Mouse (Mus musculus) hematopoietic multipotent progenitor cell, adult 10-12 weeks (in vitro differentiated cells): Measurements from ENCODE around the gene Olfr96. TPM values are rescaled to one million over a fixed set of nuclear protein-coding genes. Genes with fewer than 3 reads are reported as not detected.

ENCODE experiments used
- polyA plus RNA-seq: library from polyadenylated mRNA; stranded (reverse); fragments of >175 nt; gene quantifications from 2 replicates; pipeline ENCODE4 v1.2.3, GENCODE M21; 2012; ENCODE audit warnings: low replicate concordance

Olfr96 gene
- not detected in 2 replicates for polyA plus RNA-seq

DNA sequence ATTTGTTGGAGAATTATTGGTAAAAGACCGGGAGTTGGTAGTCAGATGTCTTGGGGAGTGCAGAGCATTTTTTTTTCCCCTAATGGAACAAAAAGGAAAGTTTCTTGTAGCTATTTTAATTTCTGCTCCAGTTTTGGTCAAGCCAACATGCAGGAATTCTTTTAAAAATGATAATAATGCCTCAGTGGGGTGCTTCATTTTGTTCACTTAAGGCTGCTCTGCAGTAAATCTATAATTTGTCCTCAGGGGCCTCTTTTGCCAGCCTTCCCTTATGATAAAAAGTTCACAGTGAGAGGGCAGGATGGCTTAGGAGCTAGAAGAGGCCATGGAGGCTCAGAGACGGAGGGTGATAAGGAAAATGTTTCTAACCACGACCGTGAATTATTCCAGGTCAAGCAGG lies at the start of gene Olfr96:
Gene Olfr96 (plus strand): TSS at position 301 of the 400 bp plus-strand sequence.

GRCm38 (mm10) chr17:37193656-37194055 lies 26.3 kb upstream of the Olfr96 start, which contains the start of gene Ubd:
Gene Ubd, plus strand, starts transcription at chr17:37193892.

GRCm38 (mm10) chr17:37200894-37201293 lies 19.1 kb upstream of the Olfr96 start, which contains the start of gene Olfr94:
Gene Olfr94, minus strand, starts transcription at chr17:37200994.

DNA sequence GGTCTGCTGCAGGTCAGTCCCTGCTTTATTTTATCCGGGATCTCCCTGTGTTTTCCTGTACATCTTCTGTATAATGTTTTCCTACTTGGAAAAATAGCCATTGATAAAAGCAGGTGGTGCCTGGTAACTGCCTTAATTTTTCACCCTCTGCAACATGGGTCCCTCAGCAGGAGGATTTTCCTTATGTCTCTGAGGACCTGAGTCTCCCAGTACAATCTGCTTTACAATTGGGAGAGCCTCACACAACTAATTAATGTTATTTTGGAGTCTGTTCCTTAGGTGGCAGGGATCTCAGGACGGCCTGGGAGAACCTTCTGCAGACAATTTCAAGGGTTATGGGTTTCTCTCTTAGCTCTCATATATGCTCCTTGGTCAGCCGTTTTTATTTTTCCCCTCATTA lies 6.9 kb upstream of the Olfr96 start, which contains the start of gene Olfr95:
Gene Olfr95 (minus strand): TSS at position 101 of the 400 bp plus-strand sequence.

DNA sequence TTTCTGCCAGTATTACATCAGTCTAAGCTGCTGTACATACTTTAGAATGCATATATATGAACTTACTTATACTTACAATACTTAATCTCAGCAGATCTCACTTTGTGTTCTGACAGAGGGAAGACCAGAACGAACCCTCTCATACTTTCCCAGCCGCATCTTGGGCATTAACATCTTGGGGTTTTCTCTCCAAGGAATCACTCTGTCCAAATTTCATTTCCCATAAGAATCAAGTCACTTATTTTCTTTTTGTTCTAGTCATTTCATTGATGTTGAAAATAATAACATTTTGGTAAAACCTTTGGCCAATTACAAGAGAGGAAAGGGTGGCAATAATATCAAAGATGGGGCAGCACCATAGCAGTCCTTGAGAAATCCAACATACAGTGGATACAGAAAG lies 17.3 kb downstream of the Olfr96 start, which contains the start of gene Olfr97:
Gene Olfr97 (minus strand): TSS at position 101 of the 400 bp plus-strand sequence.

GRCm38 (mm10) chr17:37263626-37264025 lies 43.7 kb downstream of the Olfr96 start, which contains the start of gene Olfr98:
Gene Olfr98, minus strand, starts transcription at chr17:37263749.

GRCm38 (mm10) chr17:37270058-37270701 lies 50.2 kb downstream of the Olfr96 start, which contains the start of gene H2-M3:
Gene H2-M3, plus strand, starts transcription at chr17:37270220.

Other genes starting within 250 kb of the Olfr96 start
- gene 2410137M14Rik, start 238.9 kb upstream of the Olfr96 start, polyA plus RNA-seq = not detected in 2 replicates
- 0.10 and 0.42 TPM in 2 replicates for gene H2-M5, start 230.6 kb upstream of the Olfr96 start, polyA plus RNA-seq
- gene Zfp57, start 219.0 kb upstream of the Olfr96 start, polyA plus RNA-seq = 0.12 and 0.34 TPM in 2 replicates
- gene Mog, start 196.7 kb upstream of the Olfr96 start, polyA plus RNA-seq = 0.13 TPM in 1 of 2 replicates, not detected in the other
- gene Gabbr1, start 174.2 kb upstream of the Olfr96 start, polyA plus RNA-seq = 52.6 and 251 TPM in 2 replicates
- not detected in 2 replicates for gene Olfr90, start 131.6 kb upstream of the Olfr96 start, polyA plus RNA-seq
- gene Olfr91, start 121.9 kb upstream of the Olfr96 start, polyA plus RNA-seq = not detected in 2 replicates
- not detected in 2 replicates for gene Olfr92, start 100.1 kb upstream of the Olfr96 start, polyA plus RNA-seq
- not detected in 2 replicates for gene Olfr93, start 58.7 kb upstream of the Olfr96 start, polyA plus RNA-seq
- 0.36 and 0.56 TPM in 2 replicates for gene Ubd, start 26.3 kb upstream of the Olfr96 start, polyA plus RNA-seq
- gene Olfr94, start 19.2 kb upstream of the Olfr96 start, polyA plus RNA-seq = not detected in 2 replicates
- not detected in 2 replicates for gene Olfr95, start 7.0 kb upstream of the Olfr96 start, polyA plus RNA-seq
- gene Olfr97, start 17.2 kb downstream of the Olfr96 start, polyA plus RNA-seq = not detected in 2 replicates
- gene Olfr98, start 43.6 kb downstream of the Olfr96 start, polyA plus RNA-seq = not detected in 2 replicates
- gene H2-M3, start 50.1 kb downstream of the Olfr96 start, polyA plus RNA-seq = 2.8 and 9.9 TPM in 2 replicates
- not detected in 2 replicates for gene Olfr99, start 63.3 kb downstream of the Olfr96 start, polyA plus RNA-seq
- gene Olfr101, start 84.2 kb downstream of the Olfr96 start, polyA plus RNA-seq = not detected in 2 replicates
- gene Olfr102, start 96.9 kb downstream of the Olfr96 start, polyA plus RNA-seq = not detected in 2 replicates
- gene Olfr103, start 119.6 kb downstream of the Olfr96 start, polyA plus RNA-seq = not detected in 2 replicates
- gene Olfr104-ps, start 139.4 kb downstream of the Olfr96 start, polyA plus RNA-seq = not detected in 2 replicates
- not detected in 2 replicates for gene Olfr105-ps, start 158.9 kb downstream of the Olfr96 start, polyA plus RNA-seq
- gene Olfr106-ps, start 170.2 kb downstream of the Olfr96 start, polyA plus RNA-seq = not detected in 2 replicates
- gene Olfr107, start 179.1 kb downstream of the Olfr96 start, polyA plus RNA-seq = not detected in 2 replicates
- gene Olfr108, start 225.3 kb downstream of the Olfr96 start, polyA plus RNA-seq = not detected in 2 replicates
- gene Olfr109, start 238.8 kb downstream of the Olfr96 start, polyA plus RNA-seq = not detected in 2 replicates